Mouse (Mus musculus) left cerebral cortex, postnatal 4 days (tissue): ENCODE data around the gene Mcee. TPM values are rescaled to one million over a fixed set of nuclear protein-coding genes. Genes with fewer than 3 reads are reported as not detected.

ENCODE experiments used
- DNase-seq: peaks from one replicate; pipeline ENCODE4 v3.0.0-alpha.2; 2022
- intact Hi-C: fragments of 180-260 bp; cut with DNase I; formaldehyde crosslinking; loops from one replicate; pipeline ENCODE4 v1.15.1; 2025
- total RNA-seq, 2 experiments: library from RNA; stranded (reverse); gene quantifications; 2 replicates each; pipeline ENCODE4 v1.2.3; 2021

Mcee gene
- 10 to 100 TPM; 21.4 to 25.6 TPM for total RNA-seq

- peak; percentile 97 for DNase-seq
- intact Hi-C loops: loop anchor here (2.0 to 5.0 kb wide), 3 partner anchors 109 to 350 kb away; partner anchors contain the start of gene Apba2
Measured at GRCm38 (mm10) chr7:64392122-64392818, at the start of gene Mcee, which contains the start of gene Mphosph10. Gene Mcee, plus strand, starts transcription at chr7:64392607. Gene Mphosph10, minus strand, starts transcription at chr7:64392268.

- intact Hi-C loops: no loop called here
Measured at GRCm38 (mm10) chr7:64347813-64348212, 44.6 kb upstream of the Mcee start.

GRCm38 (mm10) chr7:64349147-64349861 lies 43.1 kb upstream of the Mcee start:
- DNase-seq: peak; percentile 61
- intact Hi-C loops: no loop called here

More at GRCm38 (mm10) chr7:64347813-64348212, 44.6 kb upstream of the Mcee start:
- DNase-seq: no peak

- intact Hi-C loops: no loop called here
- peak; percentile 71 for DNase-seq
Measured at GRCm38 (mm10) chr7:64351087-64351486, 41.3 kb upstream of the Mcee start.

GRCm38 (mm10) chr7:64354206-64354605 lies 38.2 kb upstream of the Mcee start:
- DNase-seq: no peak
- intact Hi-C loops: no loop called here

- intact Hi-C loops: no loop called here
- DNase-seq: no peak
Measured at GRCm38 (mm10) chr7:64356661-64357060, 35.7 kb upstream of the Mcee start.

GRCm38 (mm10) chr7:64357405-64357804 lies 35.0 kb upstream of the Mcee start:
- peak; percentile 77 for DNase-seq
- intact Hi-C loops: no loop called here

GRCm38 (mm10) chr7:64358666-64359065 lies 33.7 kb upstream of the Mcee start:
- DNase-seq: no peak
- intact Hi-C loops: no loop called here

GRCm38 (mm10) chr7:64359943-64360585 lies 32.3 kb upstream of the Mcee start:
- DNase-seq: no peak
- intact Hi-C loops: no loop called here

GRCm38 (mm10) chr7:64360586-64360945 lies 31.8 kb upstream of the Mcee start:
- intact Hi-C loops: no loop called here
- DNase-seq: no peak

GRCm38 (mm10) chr7:64365863-64366262 lies 26.5 kb upstream of the Mcee start:
- intact Hi-C loops: no loop called here

GRCm38 (mm10) chr7:64369841-64370240 lies 22.6 kb upstream of the Mcee start:
- intact Hi-C loops: loop anchor here (10.0 kb wide), 2 partner anchors 205 to 435 kb away; partner anchors contain the start of gene Klf13

More at GRCm38 (mm10) chr7:64365863-64366262, 26.5 kb upstream of the Mcee start:
- no peak for DNase-seq

GRCm38 (mm10) chr7:64371940-64372878 lies 20.2 kb upstream of the Mcee start:
- no peak for DNase-seq
- intact Hi-C loops: loop anchor here (10.0 kb wide), 2 partner anchors 207 to 437 kb away; partner anchors contain the start of gene Klf13

More at GRCm38 (mm10) chr7:64369841-64370240, 22.6 kb upstream of the Mcee start:
- no peak for DNase-seq

GRCm38 (mm10) chr7:64373147-64373829 lies 19.1 kb upstream of the Mcee start:
- intact Hi-C loops: loop anchor here (10.0 kb wide), 2 partner anchors 208 to 438 kb away; partner anchors contain the start of gene Klf13

GRCm38 (mm10) chr7:64373830-64374562 lies 18.4 kb upstream of the Mcee start, which contains the start of gene Fan1:
Gene Fan1, minus strand, starts transcription at chr7:64374095.
- intact Hi-C loops: loop anchor here (10.0 kb wide), 2 partner anchors 209 to 439 kb away; partner anchors contain the start of gene Klf13
- DNase-seq: peak; percentile 85

More at GRCm38 (mm10) chr7:64373147-64373829, 19.1 kb upstream of the Mcee start:
- DNase-seq: no peak

GRCm38 (mm10) chr7:64391479-64391878 lies 928 bp upstream of the Mcee start:
- DNase-seq: peak; percentile 7
- intact Hi-C loops: loop anchor here (5.0 kb wide), 2 partner anchors 336 to 351 kb away; no protein-coding TSS in a partner anchor

GRCm38 (mm10) chr7:64392819-64393151 lies 378 bp downstream of the Mcee start:
- intact Hi-C loops: loop anchor here (2.0 to 5.0 kb wide), 3 partner anchors 108 to 350 kb away; partner anchors contain the start of gene Apba2
- DNase-seq: no peak

GRCm38 (mm10) chr7:64400725-64401124 lies 8.3 kb downstream of the Mcee start:
- intact Hi-C loops: no loop called here
- DNase-seq: no peak
